Mouse (Mus musculus) cortical plate, adult 2 months (tissue): ENCODE measurements around the gene Gatd1.

Source experiments
- CTCF ChIP-seq: fragments of 200-500 bp; IDR thresholded peaks from 2 replicates; pipeline ENCODE4 v1.5.1; 2011; ENCODE audit warnings: mild to moderate bottlenecking, control low read depth, low read length; ENCODE audit not compliant: insufficient read depth; ENCODE audit errors: extremely low read depth
- POLR2A ChIP-seq: fragments of 200-500 bp; IDR thresholded peaks from 2 replicates; pipeline ENCODE4 v1.6.1; 2011; ENCODE audit warnings: mild to moderate bottlenecking, low read length, control low read depth; ENCODE audit not compliant: insufficient read depth; ENCODE audit errors: extremely low read depth

DNA sequence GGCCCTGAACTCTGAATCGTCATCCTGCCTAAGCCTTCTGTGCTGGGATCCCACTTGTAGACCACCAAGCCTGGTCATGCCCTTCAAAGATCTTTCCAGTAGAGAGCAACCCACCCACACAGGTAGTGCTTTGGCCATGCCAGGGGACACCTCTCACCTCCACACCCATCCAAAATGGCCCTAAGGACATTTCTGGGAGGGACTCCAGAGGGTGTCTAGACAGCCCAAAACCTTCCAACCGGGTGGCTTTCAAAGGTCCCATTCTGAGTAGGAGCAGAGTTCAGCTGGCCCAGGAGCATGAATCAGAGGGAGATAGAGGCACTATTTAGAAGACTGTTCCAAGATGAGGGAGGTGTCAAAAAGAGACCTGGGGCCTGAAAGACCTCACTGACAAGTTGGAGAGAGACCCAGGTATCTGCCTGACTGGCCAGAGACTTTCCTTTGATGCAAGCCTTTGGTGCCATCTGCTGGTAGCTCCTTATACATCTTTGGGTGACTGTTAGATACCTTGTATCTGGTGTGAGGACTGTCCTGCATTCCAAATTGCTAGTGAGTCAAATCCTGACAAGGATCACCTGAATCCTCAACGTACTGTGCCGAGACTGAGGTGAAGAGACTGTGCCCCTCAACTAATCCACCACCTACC, 50.7 kb downstream of the Gatd1 start:
- TF ChIP-seq CTCF (peak; percentile 89), POLR2A (no peak)
